Mouse (Mus musculus): Measurements from ENCODE around the gene Rab7b. TPM values are rescaled to one million over a fixed set of nuclear protein-coding genes. Genes with fewer than 3 reads are reported as not detected.

The Rab7b gene
- total RNA-seq, 2 experiments from 2014 or later, result 4.0 to 4.4 TPM

GRCm38 (mm10) chr1:131734657-131735273 lies 46.3 kb downstream of the Rab7b start:
- no peak for DNase-seq (ENCODE audit: extremely low spot score in 1 of 2, low spot score in 1 of 2)

- no peak for DNase-seq (ENCODE audit: extremely low spot score in 1 of 2, low spot score in 1 of 2)
These were observed 48.0 kb downstream of the Rab7b start for GRCm38 (mm10) chr1:131736494-131736893.

- peak; percentile 75 to 88 for DNase-seq (ENCODE audit: extremely low spot score in 1 of 2, low spot score in 1 of 2)
These were observed 48.8 kb downstream of the Rab7b start for GRCm38 (mm10) chr1:131737269-131737668.

- DNase-seq (ENCODE audit: extremely low spot score in 1 of 2, low spot score in 1 of 2), result no peak
These were observed 50.3 kb downstream of the Rab7b start for GRCm38 (mm10) chr1:131738760-131739159.

- DNase-seq (ENCODE audit: extremely low spot score in 1 of 2, low spot score in 1 of 2), result no peak
These were observed 51.1 kb downstream of the Rab7b start for GRCm38 (mm10) chr1:131739481-131740160.

- DNase-seq (ENCODE audit: extremely low spot score in 1 of 2, low spot score in 1 of 2), result no peak
These were observed 55.5 kb downstream of the Rab7b start, which contains the start of gene Slc26a9 for GRCm38 (mm10) chr1:131743868-131744464. Slc26a9 (plus strand) TSS chr1:131744022.

- no peak for DNase-seq (ENCODE audit: extremely low spot score in 1 of 2, low spot score in 1 of 2)
These were observed 56.9 kb downstream of the Rab7b start for GRCm38 (mm10) chr1:131745391-131745790.

- DNase-seq (ENCODE audit: extremely low spot score in 1 of 2, low spot score in 1 of 2), result no peak
These were observed 59.3 kb downstream of the Rab7b start for GRCm38 (mm10) chr1:131747761-131748160.

GRCm38 (mm10) chr1:131748636-131749035 lies 60.1 kb downstream of the Rab7b start:
- DNase-seq (ENCODE audit: extremely low spot score in 1 of 2, low spot score in 1 of 2), result no peak

GRCm38 (mm10) chr1:131749706-131750545 lies 61.4 kb downstream of the Rab7b start:
- DNase-seq (ENCODE audit: extremely low spot score in 1 of 2, low spot score in 1 of 2), result no peak

- no peak for DNase-seq (ENCODE audit: extremely low spot score in 1 of 2, low spot score in 1 of 2)
These were observed 62.8 kb downstream of the Rab7b start for GRCm38 (mm10) chr1:131751181-131751890.

- DNase-seq (ENCODE audit: extremely low spot score in 1 of 2, low spot score in 1 of 2), result no peak
These were observed 63.4 kb downstream of the Rab7b start for GRCm38 (mm10) chr1:131751891-131752311.

- no peak for DNase-seq (ENCODE audit: extremely low spot score in 1 of 2, low spot score in 1 of 2)
These were observed 65.8 kb downstream of the Rab7b start for GRCm38 (mm10) chr1:131754212-131754829.

- peak in 1 of 2 experiments; percentile 14 for DNase-seq (ENCODE audit: extremely low spot score in 1 of 2, low spot score in 1 of 2)
These were observed 66.4 kb downstream of the Rab7b start for GRCm38 (mm10) chr1:131754916-131755315.

GRCm38 (mm10) chr1:131757211-131757610 lies 68.7 kb downstream of the Rab7b start:
- no peak for DNase-seq (ENCODE audit: extremely low spot score in 1 of 2, low spot score in 1 of 2)

GRCm38 (mm10) chr1:131758796-131759195 lies 70.3 kb downstream of the Rab7b start:
- DNase-seq (ENCODE audit: extremely low spot score in 1 of 2, low spot score in 1 of 2), result no peak

GRCm38 (mm10) chr1:131759667-131760427 lies 71.4 kb downstream of the Rab7b start:
- no peak for DNase-seq (ENCODE audit: extremely low spot score in 1 of 2, low spot score in 1 of 2)

- DNase-seq (ENCODE audit: extremely low spot score in 1 of 2, low spot score in 1 of 2), result no peak
These were observed 71.9 kb downstream of the Rab7b start for GRCm38 (mm10) chr1:131760428-131760820.

All from layer of hippocampus, postnatal 25 days (tissue).